Mouse (Mus musculus): ENCODE measurements around the gene Fam169b. TPM values are rescaled to one million over a fixed set of nuclear protein-coding genes. Genes with fewer than 3 reads are reported as not detected.
"Not testable (repeated sequence)": the region's sequence is repeated elsewhere in the genome, so short reads cannot be mapped to it uniquely, and the experiment has no call there.

Gene Fam169b
- polyA plus RNA-seq, 1 experiment from 2014 or later = 3.7 TPM

- 33% methylated on average over 7 of the region's 7 CpGs for WGBS
- H3K4me2 ChIP-seq = no peak overlapping the region
- H3K9me3 ChIP-seq = no peaks in the 10 kb centered on the region
- no peaks in the 10 kb centered on the region for H3K36me3 ChIP-seq
- H3K4me1 ChIP-seq = peaks cover 28% of the 10 kb centered on the region
- no peak overlapping the region for H3K9ac ChIP-seq
- H3K4me3 ChIP-seq = no peak overlapping the region
- H3K27me3 ChIP-seq = no peaks in the 10 kb centered on the region
- ATAC-seq (ENCODE audit: borderline replicate concordance, extremely low read depth, low FRiP score, low TSS enrichment) = no peak
- no peak overlapping the region for H3K27ac ChIP-seq
These were observed 8.2 kb upstream of the Fam169b start for GRCm38 (mm10) chr7:68265391-68265790.

- H3K36me3 ChIP-seq = no peaks in the 10 kb centered on the region
- 15% methylated on average over 6 of the region's 6 CpGs for WGBS
These were observed 6.9 kb upstream of the Fam169b start for GRCm38 (mm10) chr7:68266691-68267090.

GRCm38 (mm10) chr7:68270551-68270950 lies 3.1 kb upstream of the Fam169b start:
- no peak overlapping the region for H3K27ac ChIP-seq
- WGBS = 13% methylated on average over 4 of the region's 4 CpGs
- H3K4me2 ChIP-seq = no peak overlapping the region
- no peak overlapping the region for H3K9ac ChIP-seq
- peaks cover 17% of the 10 kb centered on the region for H3K4me1 ChIP-seq
- no peak overlapping the region for H3K4me3 ChIP-seq
- no peaks in the 10 kb centered on the region for H3K36me3 ChIP-seq
- ATAC-seq (ENCODE audit: borderline replicate concordance, extremely low read depth, low FRiP score, low TSS enrichment) = peak; percentile 64; the same call in 1 of the 2 replicates
- H3K27me3 ChIP-seq = no peaks in the 10 kb centered on the region
- no peaks in the 10 kb centered on the region for H3K9me3 ChIP-seq

More at GRCm38 (mm10) chr7:68266691-68267090, 6.9 kb upstream of the Fam169b start:
- Histone ChIP-seq H3K27me3 (no peaks in the 10 kb centered on the region), H3K4me3 (no peak overlapping the region), H3K9ac (no peak overlapping the region), H3K4me2 (no peak overlapping the region), H3K27ac (no peak overlapping the region), H3K9me3 (no peaks in the 10 kb centered on the region), H3K4me1 (peaks cover 30% of the 10 kb centered on the region)
- no peak for ATAC-seq (ENCODE audit: borderline replicate concordance, extremely low read depth, low FRiP score, low TSS enrichment)

GRCm38 (mm10) chr7:68271816-68272215 lies 1.8 kb upstream of the Fam169b start:
- ATAC-seq (ENCODE audit: borderline replicate concordance, extremely low read depth, low FRiP score, low TSS enrichment) = no peak
- no peaks in the 10 kb centered on the region for H3K9me3 ChIP-seq
- H3K4me2 ChIP-seq = no peak overlapping the region
- H3K27ac ChIP-seq = no peak overlapping the region
- no peak overlapping the region for H3K9ac ChIP-seq
- 87% methylated on average over 6 of the region's 6 CpGs for WGBS
- H3K36me3 ChIP-seq = no peaks in the 10 kb centered on the region
- peaks cover 21% of the 10 kb centered on the region for H3K4me1 ChIP-seq
- H3K27me3 ChIP-seq = peaks cover 8% of the 10 kb centered on the region; the same call in 1 of the 2 replicates
- no peak overlapping the region for H3K4me3 ChIP-seq

GRCm38 (mm10) chr7:68272607-68273006 lies 1.0 kb upstream of the Fam169b start:
- Histone ChIP-seq H3K4me2 (no peak overlapping the region), H3K9ac (no peak overlapping the region), H3K27ac (no peak overlapping the region), H3K36me3 (no peaks in the 10 kb centered on the region), H3K4me3 (no peak overlapping the region), H3K9me3 (no peaks in the 10 kb centered on the region), H3K4me1 (peaks cover 20% of the 10 kb centered on the region), H3K27me3 (peaks cover 8% of the 10 kb centered on the region; the same call in 1 of the 2 replicates)
- 90% methylated on average over 10 of the region's 10 CpGs for WGBS
- no peak for ATAC-seq (ENCODE audit: borderline replicate concordance, extremely low read depth, low FRiP score, low TSS enrichment)

GRCm38 (mm10) chr7:68274218-68274617 lies 579 bp downstream of the Fam169b start:
- Histone ChIP-seq H3K4me2 (no peak overlapping the region), H3K27ac (no peak overlapping the region), H3K27me3 (peaks cover 8% of the 10 kb centered on the region; the same call in 1 of the 2 replicates), H3K9ac (no peak overlapping the region), H3K4me1 (peaks cover 21% of the 10 kb centered on the region), H3K36me3 (no peaks in the 10 kb centered on the region), H3K9me3 (no peaks in the 10 kb centered on the region), H3K4me3 (no peak overlapping the region)
- WGBS = 56% methylated on average over 2 of the region's 2 CpGs
- ATAC-seq (ENCODE audit: borderline replicate concordance, extremely low read depth, low FRiP score, low TSS enrichment) = no peak

GRCm38 (mm10) chr7:68274951-68275350 lies 1.3 kb downstream of the Fam169b start:
- Histone ChIP-seq H3K4me3 (no peak overlapping the region), H3K36me3 (no peaks in the 10 kb centered on the region), H3K4me2 (no peak overlapping the region), H3K27me3 (peaks cover 8% of the 10 kb centered on the region; the same call in 1 of the 2 replicates), H3K9me3 (no peaks in the 10 kb centered on the region), H3K9ac (no peak overlapping the region), H3K4me1 (peaks cover 22% of the 10 kb centered on the region), H3K27ac (no peak overlapping the region)
- WGBS = 52% methylated on average over 9 of the region's 9 CpGs
- no peak for ATAC-seq (ENCODE audit: borderline replicate concordance, extremely low read depth, low FRiP score, low TSS enrichment)

GRCm38 (mm10) chr7:68275445-68275837 lies 1.8 kb downstream of the Fam169b start:
- not testable (repeated sequence) for H3K36me3 ChIP-seq; ATAC-seq (ENCODE audit: borderline replicate concordance, extremely low read depth, low FRiP score, low TSS enrichment); H3K9me3 ChIP-seq; H3K27me3 ChIP-seq; H3K27ac ChIP-seq
- Histone ChIP-seq H3K4me2 (peak overlapping the region; percentile 91), H3K4me1 (peaks cover 19% of the 10 kb centered on the region), H3K9ac (peak overlapping the region; percentile 30; the same call in 1 of the 2 replicates), H3K4me3 (peak overlapping the region; percentile 40)
- 48% methylated on average over 9 of the region's 9 CpGs for WGBS

GRCm38 (mm10) chr7:68275838-68276731 lies 2.4 kb downstream of the Fam169b start:
- Histone ChIP-seq H3K4me3 (peak overlapping the region; percentile 40), H3K27ac (no peak overlapping the region), H3K4me1 (peaks cover 16% of the 10 kb centered on the region; the same call in 1 of the 2 replicates), H3K9ac (peak overlapping the region; percentile 30), H3K4me2 (peak overlapping the region; percentile 91), H3K9me3 (no peaks in the 10 kb centered on the region), H3K27me3 (peaks cover 8% of the 10 kb centered on the region; the same call in 1 of the 2 replicates), H3K36me3 (no peaks in the 10 kb centered on the region)
- 8% methylated on average over 36 of the region's 36 CpGs for WGBS
- no peak for ATAC-seq (ENCODE audit: borderline replicate concordance, extremely low read depth, low FRiP score, low TSS enrichment)

GRCm38 (mm10) chr7:68277054-68277896 lies 3.6 kb downstream of the Fam169b start:
- 38% methylated on average over 11 of the region's 11 CpGs for WGBS
- ATAC-seq (ENCODE audit: borderline replicate concordance, extremely low read depth, low FRiP score, low TSS enrichment) = no peak
- Histone ChIP-seq H3K27me3 (peaks cover 8% of the 10 kb centered on the region; the same call in 1 of the 2 replicates), H3K4me3 (no peak overlapping the region), H3K9me3 (no peaks in the 10 kb centered on the region), H3K27ac (no peak overlapping the region), H3K9ac (no peak overlapping the region), H3K4me2 (no peak overlapping the region), H3K36me3 (no peaks in the 10 kb centered on the region), H3K4me1 (peaks cover 16% of the 10 kb centered on the region; the same call in 1 of the 2 replicates)

GRCm38 (mm10) chr7:68277897-68278270 lies 4.2 kb downstream of the Fam169b start:
- 72% methylated on average over 4 of the region's 4 CpGs for WGBS
- Histone ChIP-seq H3K4me3 (no peak overlapping the region), H3K27ac (no peak overlapping the region), H3K4me1 (peaks cover 16% of the 10 kb centered on the region; the same call in 1 of the 2 replicates), H3K36me3 (no peaks in the 10 kb centered on the region), H3K4me2 (no peak overlapping the region), H3K9me3 (no peaks in the 10 kb centered on the region), H3K27me3 (peaks cover 8% of the 10 kb centered on the region; the same call in 1 of the 2 replicates), H3K9ac (no peak overlapping the region)
- no peak for ATAC-seq (ENCODE audit: borderline replicate concordance, extremely low read depth, low FRiP score, low TSS enrichment)
